Mouse (Mus musculus) gastrocnemius, postnatal 25 days (tissue): ENCODE measurements around the gene Bik. TPM values are rescaled to one million over a fixed set of nuclear protein-coding genes. Genes with fewer than 3 reads are reported as not detected.

Source experiments
- DNase-seq: peaks from one replicate; pipeline ENCODE4 v3.0.0; 2022
- total RNA-seq, 2 experiments: library from RNA; stranded (reverse); gene quantifications; 1 replicate in 1 of 2; 2 replicates in 1 of 2; pipeline ENCODE4 v1.2.3; 2021

The Bik gene
- total RNA-seq, 2 experiments from 2014 or later = 0.59 to 1.3 TPM

DNA sequence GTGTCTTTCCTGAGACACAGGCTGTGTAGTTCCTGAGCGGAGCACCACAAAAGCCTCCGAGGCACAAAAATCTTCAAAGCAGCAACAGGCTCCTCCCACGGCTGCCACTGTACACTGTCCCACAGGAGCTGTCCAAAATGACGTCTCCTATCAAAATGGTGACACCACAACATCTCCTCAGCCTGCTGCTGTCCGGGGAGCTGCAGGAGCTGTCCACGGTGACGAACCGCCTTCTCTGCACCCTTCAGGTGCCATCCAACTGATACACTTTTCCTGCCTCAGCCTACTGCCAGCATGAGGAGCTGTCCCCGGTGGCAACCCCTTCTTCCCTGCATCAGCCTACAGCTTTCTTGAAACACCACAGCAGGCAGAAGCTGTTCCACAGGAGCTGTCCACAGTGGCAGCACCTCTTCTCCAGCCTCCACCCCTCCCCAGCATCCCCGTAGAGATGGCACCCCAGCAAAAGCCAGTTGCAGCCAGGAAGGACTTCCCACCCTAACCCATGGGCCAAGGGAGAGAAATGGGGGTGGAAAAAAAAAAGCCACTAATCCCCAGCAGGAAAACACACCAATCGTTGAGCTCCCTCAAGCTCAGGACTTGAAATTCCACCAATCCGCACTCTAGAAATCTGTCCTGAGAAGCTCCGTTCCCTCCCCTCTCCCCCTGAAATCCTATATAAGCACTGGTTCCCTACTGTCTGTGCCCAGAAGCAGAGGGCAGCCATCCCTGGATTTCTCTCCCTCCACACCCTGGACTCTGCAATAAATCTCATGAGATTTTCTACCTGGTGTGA lies 14.0 kb upstream of the Bik start:
- no peak for DNase-seq

DNA sequence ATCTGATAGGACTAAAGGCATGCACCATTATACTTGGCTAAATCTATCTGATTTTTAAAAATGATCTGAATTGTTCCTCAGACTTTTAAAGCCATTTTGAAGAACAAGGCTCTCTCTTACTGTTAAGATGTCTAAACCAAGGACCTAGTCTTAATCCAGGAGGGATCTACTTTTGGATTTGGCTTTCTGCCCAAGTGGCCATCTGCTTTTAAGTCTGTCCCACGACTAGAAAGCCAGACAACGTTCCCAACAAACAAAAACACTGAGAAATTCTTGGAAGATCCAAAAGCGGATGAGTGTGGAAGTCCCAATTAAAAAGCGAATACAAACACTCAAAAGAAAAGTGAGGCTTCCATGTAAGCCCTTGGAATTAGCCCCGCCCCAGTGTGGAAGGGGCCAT lies 11.6 kb upstream of the Bik start:
- no peak for DNase-seq

DNA sequence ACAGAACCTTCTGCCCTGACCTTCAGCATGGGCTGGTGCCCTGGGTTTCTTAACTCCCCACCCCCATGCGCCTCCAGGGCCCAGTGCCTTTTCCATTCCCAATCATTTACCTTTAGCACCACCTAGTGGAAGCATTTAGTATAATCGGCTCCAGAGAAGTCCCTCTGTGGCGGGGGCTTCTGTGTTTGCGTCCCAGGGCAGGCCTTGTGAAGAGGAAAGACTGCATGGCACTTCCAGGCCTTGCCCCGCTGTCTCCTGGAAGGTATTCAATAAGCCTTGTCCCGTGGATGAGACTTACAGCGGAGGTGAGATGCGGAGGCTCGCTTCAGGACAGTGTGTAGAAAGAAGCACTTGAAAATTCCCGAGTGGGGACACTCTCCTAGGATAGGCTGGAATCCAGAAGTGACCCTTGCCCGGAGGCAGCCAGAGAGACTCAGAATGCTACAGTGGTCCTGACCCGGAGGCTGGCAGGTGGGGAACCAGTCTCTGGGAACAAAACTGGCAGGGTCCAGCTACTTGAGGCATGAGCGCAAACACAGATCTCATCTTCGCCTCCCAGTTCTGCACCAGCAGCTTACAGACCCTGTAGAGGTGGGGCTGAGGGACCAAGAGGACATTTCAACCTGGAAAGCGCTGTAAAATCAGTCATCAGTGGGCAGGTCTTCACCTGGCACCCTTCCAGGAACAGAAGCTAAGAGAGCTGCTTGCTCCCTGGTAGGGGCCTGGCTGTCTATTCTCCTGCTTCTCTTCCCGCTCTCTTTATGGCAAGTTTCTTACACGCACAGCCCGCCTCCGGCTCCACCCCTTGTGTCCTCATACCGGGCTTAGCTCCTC lies 8.2 kb upstream of the Bik start:
- DNase-seq = peak; percentile 47

DNA sequence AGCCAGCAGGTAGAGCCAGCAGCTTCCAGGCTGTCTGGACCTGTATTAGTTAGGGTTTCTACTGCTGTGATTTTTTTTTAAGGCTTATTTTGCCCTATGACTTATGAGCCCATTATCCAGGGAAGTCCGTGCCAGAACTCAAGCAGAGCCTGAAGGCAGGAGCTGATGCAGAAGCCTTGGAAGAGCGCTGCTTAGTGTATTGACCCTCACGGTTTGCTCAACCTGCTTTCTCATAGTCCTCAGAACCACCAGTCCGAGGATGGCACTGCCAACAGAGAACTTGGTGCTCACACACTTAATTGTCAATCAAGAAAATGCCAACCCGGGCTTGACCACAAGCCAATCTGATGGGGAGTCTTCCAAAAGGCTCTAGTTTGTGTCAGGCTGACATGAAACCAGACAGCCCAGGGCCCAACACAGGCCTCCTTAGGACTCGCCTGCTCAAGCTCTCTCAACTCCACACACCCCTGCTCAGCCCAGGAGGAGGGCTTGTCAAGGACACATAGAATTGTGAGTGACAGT lies 5.7 kb upstream of the Bik start:
- DNase-seq = no peak

DNA sequence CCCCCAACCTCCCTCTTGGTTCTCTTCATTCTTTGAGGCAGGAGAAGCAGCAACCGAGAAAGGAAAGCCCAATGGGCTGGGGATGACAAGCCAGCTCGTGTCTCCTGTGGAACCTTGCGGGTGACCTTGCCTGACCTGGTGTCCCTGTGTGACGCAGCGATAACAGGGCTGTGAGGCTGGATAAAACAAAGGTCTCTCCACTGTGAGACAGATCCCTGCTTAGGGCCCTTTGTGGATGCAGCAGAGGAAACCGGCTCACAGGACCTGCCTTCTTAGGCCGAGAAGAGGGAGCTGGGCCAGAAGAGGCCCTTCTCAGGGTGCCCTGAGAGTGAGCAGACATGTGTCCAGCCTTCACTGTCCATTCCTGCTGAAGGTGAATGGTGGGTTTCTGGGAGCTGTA lies 3.5 kb upstream of the Bik start:
- no peak for DNase-seq

DNA sequence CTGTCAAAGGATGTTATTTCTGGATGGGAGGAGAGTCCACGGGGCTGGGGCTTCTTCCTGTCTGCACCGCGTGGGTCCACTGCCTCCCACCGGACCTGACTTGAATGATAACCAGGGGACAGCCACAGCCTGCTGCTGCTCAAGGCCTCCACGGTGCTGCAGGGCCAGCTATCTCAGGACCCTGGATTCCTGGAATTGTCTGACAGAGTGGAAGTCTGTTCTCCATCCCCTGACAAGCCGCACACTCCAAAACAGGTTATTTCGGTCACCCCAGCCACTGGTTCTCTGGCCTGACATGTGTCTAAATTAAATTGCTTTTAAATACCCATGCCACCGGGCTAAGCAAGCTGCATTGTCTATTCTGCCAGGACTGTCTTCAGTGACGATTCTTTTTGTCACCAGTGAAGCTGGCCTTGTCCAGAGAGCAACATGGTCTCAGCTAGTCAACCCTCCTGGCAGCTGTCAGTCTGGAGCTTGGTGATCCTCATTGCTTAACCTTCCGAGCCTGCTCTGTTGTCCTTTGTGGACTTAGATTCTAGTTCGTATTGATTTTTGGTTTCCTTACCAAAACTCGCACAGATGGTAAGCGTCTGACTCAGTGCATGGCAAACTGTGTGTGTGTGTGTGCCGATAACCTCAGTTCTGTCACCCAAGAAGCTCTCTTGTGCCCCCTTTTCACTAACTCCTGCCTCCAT lies 2.9 kb upstream of the Bik start:
- no peak for DNase-seq

DNA sequence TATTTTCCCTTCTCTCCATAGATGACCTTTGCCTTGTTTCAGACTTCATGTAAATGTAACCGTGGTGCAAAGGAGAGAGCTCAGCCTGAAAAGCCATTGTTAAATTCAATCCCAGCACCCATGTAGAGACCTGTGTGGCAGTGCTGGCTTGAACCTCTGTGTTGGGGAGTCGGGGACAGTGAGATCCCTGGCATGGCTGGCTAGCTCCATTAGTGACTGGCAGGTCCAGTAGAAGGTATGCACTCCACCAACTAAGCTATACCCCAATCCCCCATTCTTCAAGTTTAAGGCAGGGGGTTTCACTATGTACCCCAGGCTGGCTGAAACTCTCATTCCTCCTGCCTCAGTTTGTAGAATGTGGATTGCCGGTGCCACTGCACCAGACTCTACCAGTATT lies 2.3 kb upstream of the Bik start:
- no peak for DNase-seq

DNA sequence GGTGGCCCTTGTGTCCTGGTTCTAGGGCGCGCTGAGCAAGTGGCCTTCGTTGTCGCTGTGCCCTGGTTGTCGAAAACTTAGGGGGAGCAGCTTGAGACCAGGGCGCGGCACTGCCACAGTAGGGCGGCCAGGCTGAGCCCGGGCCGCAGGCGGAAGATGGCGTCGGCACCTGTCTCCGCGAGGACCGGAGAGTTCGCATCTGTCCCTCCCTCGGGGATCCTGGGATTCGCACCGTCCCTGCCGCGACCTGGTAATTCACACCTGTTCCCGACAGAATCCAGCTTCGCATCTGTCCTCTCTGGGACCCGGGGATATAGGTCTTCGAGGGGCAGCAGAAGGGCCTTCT lies 403 bp downstream of the Bik start:
- no peak for DNase-seq

DNA sequence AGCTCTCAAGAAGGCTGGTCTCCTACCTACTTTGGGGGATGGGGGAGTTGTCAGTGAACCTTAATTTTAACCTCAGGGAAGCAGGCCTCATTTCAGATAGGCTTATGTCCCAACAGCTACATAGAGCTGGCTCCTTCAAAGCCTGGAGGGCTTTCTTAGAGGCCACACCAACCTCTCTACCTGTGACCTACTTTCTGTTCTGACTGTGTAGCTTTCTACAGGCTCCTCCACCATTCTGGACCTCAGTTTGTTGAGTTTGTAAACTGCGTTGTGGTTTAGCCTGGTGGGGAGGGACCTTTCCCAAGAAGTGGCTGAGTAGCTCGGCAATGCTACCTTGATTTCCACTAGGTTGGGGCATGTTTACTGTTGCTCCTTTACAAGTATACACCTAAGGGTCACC lies 1.1 kb downstream of the Bik start:
- DNase-seq = no peak

DNA sequence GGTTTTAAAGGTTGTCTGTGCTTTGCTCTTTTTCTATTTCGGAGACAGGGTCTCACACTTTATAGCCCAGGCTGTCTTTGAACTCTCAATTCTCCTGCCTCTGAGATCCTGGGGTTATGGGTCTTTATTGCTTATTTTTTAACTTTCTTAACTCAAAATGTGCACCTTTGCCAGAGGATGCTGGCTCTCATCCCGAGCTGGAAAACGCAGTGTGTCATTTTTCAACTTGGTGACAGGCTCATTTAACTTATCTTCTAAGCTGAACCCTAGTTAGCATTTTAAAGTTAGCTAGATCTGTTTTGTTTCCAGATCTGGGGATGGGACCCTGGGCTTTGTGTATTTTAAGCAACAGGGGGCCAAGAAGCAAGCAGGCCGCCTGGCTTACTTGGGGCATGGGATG lies 2.2 kb downstream of the Bik start:
- DNase-seq = no peak

DNA sequence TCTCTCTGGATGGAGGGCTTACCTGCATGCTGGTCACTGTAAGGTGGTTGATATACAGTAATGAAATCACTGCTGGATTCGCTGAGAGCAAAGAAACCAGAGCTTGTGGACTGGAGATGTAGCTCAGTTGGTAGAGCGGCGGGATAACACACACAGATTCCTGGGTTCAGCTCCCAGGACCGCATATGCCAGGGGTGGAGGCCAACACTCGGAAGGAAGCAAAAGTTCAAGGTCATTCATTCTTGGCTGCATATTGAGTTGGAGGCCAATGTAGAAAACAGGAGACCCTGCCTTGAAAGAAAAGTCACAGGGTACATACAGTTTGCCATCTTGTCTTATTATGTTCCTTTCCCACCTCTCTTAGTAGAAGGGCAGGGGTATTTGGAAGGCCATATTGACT lies 3.1 kb downstream of the Bik start:
- DNase-seq = no peak

DNA sequence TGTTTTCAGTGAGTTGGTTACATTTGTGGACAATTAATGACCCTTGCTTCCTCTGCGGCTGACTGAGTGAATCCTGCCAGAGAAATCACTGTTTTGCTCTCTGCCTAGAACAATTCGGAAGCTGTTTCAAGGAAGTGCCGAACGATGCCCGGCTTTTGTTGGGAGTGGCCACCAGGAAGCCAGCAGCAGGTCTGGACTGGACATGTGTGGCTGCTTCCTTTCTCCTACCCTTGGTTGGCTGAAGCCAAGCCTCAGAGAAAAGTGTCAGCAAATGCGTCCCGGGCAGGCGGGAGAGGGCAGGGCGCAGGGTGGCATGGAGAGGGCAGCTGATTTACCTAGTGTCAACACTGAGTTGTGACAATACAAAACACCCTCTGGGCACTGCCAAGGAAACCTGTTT lies 3.6 kb downstream of the Bik start:
- DNase-seq = no peak

DNA sequence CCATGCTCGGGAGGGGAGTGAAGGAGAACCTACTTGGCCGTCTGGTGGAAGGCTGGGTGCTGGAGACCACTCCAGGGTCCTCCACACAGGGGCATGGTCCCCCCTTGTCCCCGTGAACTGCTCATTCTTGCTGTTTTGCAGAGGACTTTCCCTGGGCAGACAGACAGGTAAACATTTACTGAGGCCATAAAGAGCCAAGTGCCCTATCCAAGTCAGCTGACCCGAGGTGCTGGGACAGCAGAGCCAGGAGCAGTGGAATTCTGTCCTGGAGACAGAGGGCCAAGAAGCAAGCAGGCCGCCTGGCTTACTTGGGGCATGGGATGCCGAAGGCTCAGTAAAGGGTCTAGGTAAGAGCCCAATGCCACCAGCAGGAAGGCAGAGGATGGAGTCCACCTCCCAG lies 4.0 kb downstream of the Bik start:
- DNase-seq = no peak

DNA sequence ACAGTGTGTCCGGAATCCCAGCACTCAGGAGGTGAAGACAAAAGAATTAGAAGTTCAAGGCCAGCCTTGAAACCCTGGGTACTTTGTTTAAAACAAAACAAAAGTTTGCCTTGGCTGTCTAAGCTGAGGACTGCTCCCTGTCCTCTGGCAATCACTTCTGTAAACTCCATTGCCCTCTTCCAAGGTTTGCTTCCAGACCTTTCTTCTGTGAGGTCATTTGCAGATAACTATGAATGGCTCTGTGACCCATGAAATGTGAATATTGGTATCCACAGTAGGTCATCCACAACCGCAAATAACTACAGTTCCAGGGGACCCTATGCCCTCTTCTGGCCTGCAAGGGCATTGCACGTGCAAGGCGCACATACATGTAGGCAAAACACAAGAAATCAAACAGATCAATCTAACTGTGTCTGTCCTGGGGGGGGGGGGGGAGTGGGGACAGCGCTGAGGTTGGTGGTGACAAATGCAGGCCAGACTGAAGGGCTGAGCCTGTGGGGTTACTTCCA lies 5.4 kb downstream of the Bik start:
- no peak for DNase-seq

DNA sequence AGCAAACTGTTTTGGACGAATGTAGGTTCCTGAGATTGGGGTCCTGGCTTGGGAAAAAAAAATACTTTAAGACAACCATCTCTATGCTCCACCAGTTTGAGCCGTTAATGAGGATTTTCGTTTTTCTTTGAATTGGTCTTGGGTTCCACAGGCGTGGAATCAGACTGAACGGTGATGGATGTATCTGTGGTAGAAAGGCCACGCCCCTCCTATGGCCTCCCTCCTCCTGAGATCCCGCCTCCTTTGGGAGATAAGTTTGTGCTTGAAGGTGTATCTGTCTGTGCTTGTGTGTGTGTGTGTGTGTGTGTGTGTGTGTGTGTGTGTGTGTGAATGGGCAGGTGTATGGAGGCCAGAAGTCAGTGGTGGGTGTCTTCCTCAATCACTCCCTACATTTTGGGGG lies 5.9 kb downstream of the Bik start:
- DNase-seq = no peak

DNA sequence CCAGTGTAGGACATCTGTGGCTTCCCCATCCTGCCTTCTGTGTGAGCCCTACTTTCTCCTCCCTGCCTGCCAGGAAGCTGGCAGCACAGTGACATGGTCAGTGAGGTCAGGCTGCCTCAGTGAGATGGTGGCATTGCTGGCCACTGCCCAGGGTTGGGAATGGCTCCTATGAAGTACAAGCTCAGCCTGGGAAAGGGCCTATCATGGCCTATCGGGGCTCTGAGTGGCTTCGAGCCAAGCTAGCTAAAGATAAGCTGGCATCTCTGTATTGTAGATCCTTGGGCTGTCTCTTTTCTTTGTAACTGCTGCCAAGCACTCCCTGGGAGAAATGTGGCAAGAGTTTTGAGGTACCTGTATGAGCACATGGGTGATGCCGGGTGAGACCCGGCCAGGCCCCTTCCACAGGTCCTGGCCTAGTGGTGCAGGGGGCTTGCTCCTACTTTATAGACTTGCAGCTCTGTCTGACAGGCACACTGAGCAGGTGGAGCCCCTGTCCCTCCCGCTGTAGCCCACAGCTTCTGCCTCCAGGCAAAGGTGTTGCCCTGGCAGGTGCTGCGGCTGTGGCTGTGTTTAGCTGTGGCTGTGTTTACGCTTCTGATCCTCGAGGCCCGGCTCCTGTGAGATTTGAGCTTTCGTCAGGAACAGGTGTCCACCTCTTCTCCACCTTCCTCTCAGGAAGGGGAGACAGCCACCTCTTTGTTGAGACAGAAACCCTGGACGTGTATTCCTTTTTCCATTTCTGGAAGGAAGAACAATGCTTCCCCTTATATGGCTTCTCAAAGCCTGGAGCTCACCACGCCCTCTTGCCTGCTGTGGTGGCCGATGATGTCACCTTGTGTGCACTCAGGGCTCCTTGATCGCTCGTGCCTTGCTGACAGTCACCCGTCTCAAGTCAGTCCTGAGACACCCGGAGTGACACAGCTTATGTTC lies 8.6 kb downstream of the Bik start:
- no peak for DNase-seq

DNA sequence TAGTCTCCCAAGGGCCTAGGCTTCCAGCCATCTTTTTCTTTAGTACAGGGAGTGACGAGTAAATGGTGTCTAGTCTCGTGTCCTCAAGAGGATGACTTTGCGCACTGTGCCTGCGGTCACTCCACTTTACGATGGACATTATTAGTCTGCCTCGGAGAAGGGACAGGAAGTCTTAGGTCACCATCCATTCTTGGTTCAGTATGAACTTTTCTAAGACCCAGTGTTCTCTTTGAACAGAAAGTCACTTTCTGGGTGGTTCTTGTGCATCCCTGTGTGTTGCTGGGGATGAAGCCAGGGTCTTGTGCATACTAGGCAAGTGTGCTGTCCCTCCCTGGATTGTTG lies 9.2 kb downstream of the Bik start:
- no peak for DNase-seq

DNA sequence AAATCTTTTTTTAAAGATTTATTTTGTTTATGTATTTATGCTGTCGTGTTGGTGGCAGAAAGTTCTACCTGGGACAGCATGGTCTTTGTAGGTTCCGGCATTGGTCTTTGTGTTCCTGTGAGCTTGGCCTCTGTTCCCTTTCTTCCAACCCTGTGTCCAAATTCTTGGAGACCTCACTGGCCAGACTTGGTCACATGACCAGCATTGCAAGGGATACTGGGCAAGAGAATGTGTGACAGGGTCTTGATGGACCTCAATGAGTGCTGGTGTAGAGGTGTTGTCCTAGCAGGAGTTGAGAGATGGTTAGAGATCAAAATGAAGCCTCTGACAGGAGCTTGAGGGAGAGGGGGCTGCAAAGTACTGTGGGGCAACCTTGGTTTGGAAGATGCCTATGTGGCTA lies 12.2 kb downstream of the Bik start:
- no peak for DNase-seq

DNA sequence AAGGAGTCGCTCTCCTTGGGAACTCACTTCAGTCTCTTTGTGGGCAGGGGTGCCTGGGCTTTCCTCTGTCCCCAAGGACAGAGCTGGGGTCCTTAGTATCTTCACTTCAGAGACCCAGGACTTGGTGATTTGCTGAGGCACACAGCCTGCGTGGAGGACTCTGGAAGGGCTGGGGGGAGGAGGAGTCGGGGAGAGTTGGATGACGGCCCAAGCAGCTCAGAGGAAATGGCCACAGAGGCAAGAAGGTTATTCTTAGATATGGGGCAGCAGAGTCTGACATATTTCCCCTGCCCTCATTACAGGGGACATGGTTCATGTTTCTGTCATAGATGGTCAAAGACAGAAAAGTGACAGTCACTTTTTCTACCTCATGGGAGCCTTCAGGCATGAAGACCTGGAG lies 13.2 kb downstream of the Bik start:
- DNase-seq = peak; percentile 67

DNA sequence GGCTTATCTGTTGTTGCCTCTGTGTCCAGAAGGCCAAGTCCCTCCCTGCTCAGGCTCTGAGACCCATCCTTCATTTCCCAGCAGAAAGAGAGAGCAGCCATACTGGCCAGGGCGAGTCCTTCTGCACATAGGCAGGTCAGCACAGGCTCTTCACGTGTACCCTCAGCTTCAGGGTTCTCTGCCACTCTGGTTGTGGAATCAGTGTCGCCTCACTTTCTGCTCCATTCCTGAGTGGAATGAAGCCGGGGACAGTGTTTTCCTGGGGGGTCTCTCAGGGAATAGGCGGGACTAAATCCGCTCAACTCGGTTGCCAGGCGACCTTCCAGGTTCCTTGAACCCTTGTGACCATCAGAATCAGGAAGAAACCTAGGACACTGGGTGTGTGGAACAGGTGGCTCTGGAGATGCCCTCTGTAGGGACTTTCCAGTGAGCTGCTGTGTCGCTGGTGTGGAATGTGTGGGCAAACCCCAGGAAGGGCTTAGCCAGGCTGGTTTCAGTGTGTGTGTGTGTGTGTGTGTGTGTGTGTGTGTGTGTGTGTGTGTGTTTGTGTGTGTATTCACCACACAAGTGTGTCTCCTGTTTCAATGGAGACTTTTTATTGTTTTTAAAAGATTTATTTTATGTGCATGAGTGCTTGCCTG lies 15.1 kb downstream of the Bik start:
- DNase-seq = no peak

DNA sequence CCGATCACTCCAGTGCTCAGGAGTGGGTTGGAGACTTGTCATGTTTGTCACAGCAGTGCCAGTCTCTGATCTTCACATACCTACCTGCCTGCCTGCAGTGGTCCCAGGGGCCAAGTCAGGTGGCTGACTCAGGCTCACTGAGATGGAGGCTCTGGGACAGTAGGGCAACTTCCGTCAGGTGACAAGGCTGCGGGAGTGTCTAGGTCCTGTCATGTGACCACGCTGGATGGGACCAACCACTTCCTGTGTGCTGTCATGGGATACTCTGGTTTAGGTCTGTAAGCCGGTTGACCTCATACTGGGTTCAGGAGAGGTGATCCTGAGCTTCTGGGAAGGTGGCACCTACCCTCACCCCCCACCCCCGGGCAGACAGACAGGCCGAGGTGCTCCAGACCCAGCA lies 19.4 kb downstream of the Bik start:
- DNase-seq = no peak
